Mouse (Mus musculus) liver, adult 2 months (tissue): ENCODE data around the gene Phf21a. TPM values are rescaled to one million over a fixed set of nuclear protein-coding genes. Genes with fewer than 3 reads are reported as not detected.

Experiments used
- DNase-seq: peaks from one replicate; pipeline ENCODE4 v3.0.0-alpha.2; 2011; ENCODE audit warnings: low read depth, low spot score; ENCODE audit errors: extremely low read depth
- H3K27ac ChIP-seq: fragments of 200-500 bp; replicated peaks from 2 replicates; pipeline ENCODE4 v1.5.1; 2012; ENCODE audit warnings: low read depth, mild to moderate bottlenecking, control low read depth, inconsistent platforms, low read length; ENCODE audit not compliant: insufficient read depth
- H3K27me3 ChIP-seq: fragments of 200-500 bp; 2 replicates; pipeline ENCODE4 v1.6.1; 2012; ENCODE audit warnings: mild to moderate bottlenecking, moderate library complexity, low read length, inconsistent platforms; ENCODE audit not compliant: control insufficient read depth, insufficient read depth
- H3K36me3 ChIP-seq: fragments of 200-500 bp; 2 replicates; pipeline ENCODE4 v1.6.1; 2012; ENCODE audit warnings: low read length, inconsistent platforms; ENCODE audit not compliant: control insufficient read depth, insufficient read depth
- H3K4me1 ChIP-seq: fragments of 200-500 bp; 2 replicates; pipeline ENCODE4 v1.6.1; 2011; ENCODE audit warnings: low read length; ENCODE audit not compliant: control insufficient read depth, insufficient read depth
- H3K4me3 ChIP-seq: fragments of 200-500 bp; 2 replicates; pipeline ENCODE4 v1.5.1; 2011; ENCODE audit warnings: low read depth, mild to moderate bottlenecking, control low read depth, low read length, moderate library complexity; ENCODE audit not compliant: insufficient read depth
- H3K79me2 ChIP-seq: fragments of 200-500 bp; 2 replicates; pipeline ENCODE4 v1.6.1; 2012; ENCODE audit warnings: inconsistent platforms, mild to moderate bottlenecking, low read length, moderate library complexity; ENCODE audit not compliant: control insufficient read depth, insufficient read depth
- H3K9ac ChIP-seq: fragments of 200-500 bp; 2 replicates; pipeline ENCODE4 v1.6.1; 2012; ENCODE audit warnings: low read depth, mild to moderate bottlenecking, control low read depth, inconsistent platforms, low read length
- CTCF ChIP-seq: fragments of 200-500 bp; IDR thresholded peaks from 2 replicates; pipeline ENCODE4 v1.5.1; 2011; ENCODE audit warnings: low read depth, low read length, control low read depth
- POLR2A ChIP-seq: fragments of 200-500 bp; IDR thresholded peaks from 2 replicates; pipeline ENCODE4 v1.6.1; 2011; ENCODE audit warnings: low read length, control low read depth; ENCODE audit not compliant: insufficient read depth; ENCODE audit errors: extremely low read depth
- WGBS: fragments of 180-500 bp; shearing (Covaris S2); methylation state at CpG from one replicate; pipeline ENCODE4 v1.1.7; 2018; 5-methylcytosine and 5-hydroxymethylcytosine counted together
- polyA plus RNA-seq: library from polyadenylated mRNA; depleted of rRNA; stranded (reverse); fragments of >200 nt; gene quantifications from 2 replicates; pipeline ENCODE4 v1.2.3, GENCODE M21; 2012
- total RNA-seq: library from RNA; depleted of rRNA; stranded (reverse); fragments of >200 nt; gene quantifications from 2 replicates; pipeline ENCODE4 v1.2.3, GENCODE M21; 2014

The Phf21a gene
- total and polyA plus RNA-seq, 2 experiments = 11.4 to 14.5 TPM

DNA sequence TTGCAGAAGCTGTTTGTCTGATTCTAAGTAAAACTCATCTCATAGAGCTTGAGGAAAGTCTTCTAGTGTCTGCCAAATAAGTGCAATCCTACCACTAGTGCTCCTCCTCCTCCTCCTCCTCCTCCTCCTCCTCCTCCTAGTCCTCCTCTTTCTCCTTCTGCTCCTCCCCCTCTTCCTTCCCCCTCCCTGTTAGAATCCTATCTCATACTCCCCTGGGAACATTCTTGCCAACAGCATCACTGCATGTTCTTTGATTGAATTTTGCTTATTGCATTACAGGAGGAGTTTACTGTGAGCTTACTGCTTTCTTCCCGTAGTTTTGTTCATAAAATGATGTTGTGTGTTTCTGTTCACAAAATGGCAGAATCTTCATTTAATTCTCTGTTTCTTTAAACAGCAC, 221.1 kb downstream of the Phf21a start:
- no peak overlapping the region for H3K9ac ChIP-seq
- no peaks in the 10 kb centered on the region; the same call in 1 of the 2 replicates for H3K79me2 ChIP-seq
- no peak for TF ChIP-seq POLR2A
- no peak for TF ChIP-seq CTCF
- H3K36me3 ChIP-seq = no peaks in the 10 kb centered on the region
- no peak overlapping the region for H3K27ac ChIP-seq
- H3K4me3 ChIP-seq = no peak overlapping the region
- H3K4me1 ChIP-seq = no peaks in the 10 kb centered on the region
- WGBS = 93% methylated on average over 1 of the region's 1 CpGs
- H3K27me3 ChIP-seq = no peaks in the 10 kb centered on the region
- DNase-seq = no peak

- no peaks in the 10 kb centered on the region for H3K4me1 ChIP-seq
- H3K4me3 ChIP-seq = no peak overlapping the region
- no peak overlapping the region for H3K9ac ChIP-seq
- H3K79me2 ChIP-seq = no peaks in the 10 kb centered on the region; the same call in 1 of the 2 replicates
- 83% methylated on average over 3 of the region's 3 CpGs for WGBS
- DNase-seq = no peak
- TF ChIP-seq CTCF (no peak), POLR2A (no peak)
- H3K36me3 ChIP-seq = peaks cover 2% of the 10 kb centered on the region
- H3K27ac ChIP-seq = no peak overlapping the region
- no peaks in the 10 kb centered on the region; the same call in 1 of the 2 replicates for H3K27me3 ChIP-seq
Observed at GRCm38 (mm10) chr2:92316652-92317051, 223.7 kb downstream of the Phf21a start.

DNA sequence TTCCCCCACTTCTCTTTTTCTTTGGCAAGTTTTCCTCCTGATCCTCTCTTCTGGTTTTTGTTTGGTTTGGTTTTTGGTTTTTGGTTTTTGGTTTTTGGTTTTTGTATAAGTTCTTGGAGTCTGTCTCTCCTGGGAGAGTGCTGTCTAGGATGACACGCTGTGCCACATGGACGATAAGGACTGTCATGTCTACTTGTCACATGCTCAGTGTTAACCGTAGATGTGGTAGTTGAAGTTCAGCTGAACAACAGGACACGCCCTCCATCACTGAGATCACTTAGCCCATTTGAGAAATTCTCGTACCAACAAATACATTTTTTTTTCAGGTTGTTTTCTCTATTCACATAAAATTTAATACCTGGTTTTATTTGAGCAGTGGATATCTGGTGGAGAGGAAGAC, 224.3 kb downstream of the Phf21a start:
- TF ChIP-seq CTCF = no peak
- TF ChIP-seq POLR2A = no peak
- H3K36me3 ChIP-seq = peaks cover 2% of the 10 kb centered on the region
- no peak for DNase-seq
- no peak overlapping the region for H3K4me3 ChIP-seq
- H3K79me2 ChIP-seq = no peaks in the 10 kb centered on the region; the same call in 1 of the 2 replicates
- H3K9ac ChIP-seq = no peak overlapping the region
- no peaks in the 10 kb centered on the region; the same call in 1 of the 2 replicates for H3K27me3 ChIP-seq
- no peak overlapping the region for H3K27ac ChIP-seq
- 85% methylated on average over 5 of the region's 5 CpGs for WGBS
- H3K4me1 ChIP-seq = no peaks in the 10 kb centered on the region

DNA sequence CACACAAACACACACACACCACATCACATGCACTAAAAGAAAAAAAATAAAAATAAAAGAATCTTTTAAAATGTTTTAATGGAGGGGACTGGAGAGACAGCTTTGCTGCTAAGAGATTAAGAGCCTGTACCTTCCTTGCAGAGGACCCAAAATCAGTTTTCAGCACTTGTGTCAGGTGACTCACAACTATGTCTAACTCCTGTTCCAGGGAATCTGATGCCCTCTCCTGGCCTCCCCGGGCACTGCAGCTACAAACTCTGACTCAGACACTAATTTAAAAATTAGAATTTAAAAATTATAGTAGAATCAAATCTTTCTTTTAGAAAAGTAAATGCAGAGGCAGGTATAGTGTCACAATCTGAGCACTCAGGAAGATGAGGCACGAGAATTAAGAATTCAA, 229.8 kb downstream of the Phf21a start:
- TF ChIP-seq CTCF (peak; percentile 62), POLR2A (no peak)
- no peak for DNase-seq
- H3K4me1 ChIP-seq = no peaks in the 10 kb centered on the region
- no peak overlapping the region for H3K4me3 ChIP-seq
- no peak overlapping the region for H3K9ac ChIP-seq
- no peak overlapping the region for H3K27ac ChIP-seq
- no peaks in the 10 kb centered on the region; the same call in 1 of the 2 replicates for H3K79me2 ChIP-seq
- H3K27me3 ChIP-seq = no peaks in the 10 kb centered on the region; the same call in 1 of the 2 replicates
- WGBS = 97% methylated on average over 2 of the region's 2 CpGs
- peaks cover 11% of the 10 kb centered on the region for H3K36me3 ChIP-seq

DNA sequence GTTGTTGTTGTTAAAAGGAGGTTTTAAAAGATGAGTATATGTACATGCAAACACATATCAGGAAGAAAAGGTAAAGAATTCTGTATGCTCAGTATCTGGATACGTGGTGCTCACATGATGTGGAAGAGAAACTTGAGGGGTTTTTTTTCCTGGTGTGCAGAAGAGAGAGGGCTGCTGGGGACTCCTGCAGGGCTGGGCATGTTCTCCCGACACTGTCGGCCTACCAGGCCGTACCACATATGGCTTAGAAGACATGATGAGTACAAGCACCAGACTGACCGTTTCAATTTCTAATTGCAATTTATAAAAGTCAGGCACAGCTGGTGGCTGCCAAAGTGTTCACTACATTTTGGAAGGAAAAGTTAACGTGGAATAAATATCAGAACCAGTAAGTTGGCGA, 232.8 kb downstream of the Phf21a start:
- Histone ChIP-seq H3K36me3 (peaks cover 15% of the 10 kb centered on the region), H3K9ac (no peak overlapping the region), H3K4me1 (no peaks in the 10 kb centered on the region), H3K79me2 (no peaks in the 10 kb centered on the region; the same call in 1 of the 2 replicates), H3K27ac (no peak overlapping the region), H3K27me3 (no peaks in the 10 kb centered on the region), H3K4me3 (no peak overlapping the region)
- TF ChIP-seq POLR2A (no peak), CTCF (no peak)
- WGBS = 91% methylated on average over 7 of the region's 7 CpGs
- no peak for DNase-seq

DNA sequence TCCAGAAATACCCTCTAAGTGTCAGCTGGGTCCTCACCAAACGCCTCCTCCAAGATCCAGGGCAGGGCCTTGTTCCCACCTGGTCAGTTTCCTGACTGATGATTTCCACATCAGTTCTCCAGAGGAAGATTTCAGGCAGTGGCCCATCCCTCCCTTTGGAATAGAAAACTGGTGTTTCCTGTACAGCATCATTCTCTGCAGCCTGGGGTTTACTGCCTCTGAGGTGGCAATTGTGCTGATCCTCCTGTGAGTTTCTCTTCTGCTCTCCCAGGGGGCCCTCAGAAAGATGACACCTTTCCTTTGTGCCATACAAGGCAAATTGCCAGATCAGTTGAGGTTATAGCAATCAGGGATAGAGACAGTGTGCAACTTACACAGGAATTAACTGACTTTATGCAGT, 233.3 kb downstream of the Phf21a start:
- DNase-seq = no peak
- Histone ChIP-seq H3K4me3 (no peak overlapping the region), H3K79me2 (no peaks in the 10 kb centered on the region; the same call in 1 of the 2 replicates), H3K36me3 (peaks cover 15% of the 10 kb centered on the region), H3K9ac (no peak overlapping the region), H3K27ac (no peak overlapping the region), H3K27me3 (no peaks in the 10 kb centered on the region), H3K4me1 (no peaks in the 10 kb centered on the region)
- TF ChIP-seq POLR2A (no peak), CTCF (no peak)
- 88% methylated on average over 1 of the region's 1 CpGs for WGBS
